Mouse (Mus musculus) heart, postnatal 0 days (tissue): ENCODE measurements around the gene Gpc3. TPM values are rescaled to one million over a fixed set of nuclear protein-coding genes. Genes with fewer than 3 reads are reported as not detected.

ENCODE experiments used
- ATAC-seq: fragments of 200-750 bp; cut with Nextera tagmentation; 2 replicates; pipeline ENCODE4 v1.8.0; 2017; ENCODE audit warnings: low read depth, moderate number of reproducible peaks, moderate library complexity; ENCODE audit not compliant: insufficient read depth
- DNase-seq: peaks from one replicate; pipeline ENCODE4 v3.0.0-alpha.2; 2016; ENCODE audit warnings: low spot score
- H3K27ac ChIP-seq: fragments of 300-500 bp; sonication (generic); 2 replicates; pipeline ENCODE4 v1.5.1; 2014; ENCODE audit warnings: low read depth, mild to moderate bottlenecking
- H3K27me3 ChIP-seq: fragments of 300-500 bp; sonication (generic); 2 replicates; pipeline ENCODE4 v1.6.1; 2014; ENCODE audit warnings: low read length, mixed read lengths; ENCODE audit not compliant: control insufficient read depth, insufficient read depth
- H3K36me3 ChIP-seq: fragments of 300-500 bp; sonication (generic); replicated peaks from 2 replicates; pipeline ENCODE4 v1.6.1; 2014; ENCODE audit warnings: low read length, mixed read lengths; ENCODE audit not compliant: control insufficient read depth, insufficient read depth
- H3K4me1 ChIP-seq: fragments of 300-500 bp; sonication (generic); 2 replicates; pipeline ENCODE4 v1.6.1; 2014; ENCODE audit warnings: antibody characterized with exemption; ENCODE audit not compliant: control insufficient read depth, insufficient read depth
- H3K4me2 ChIP-seq: fragments of 300-500 bp; sonication (generic); 2 replicates; pipeline ENCODE4 v1.6.1; 2014; ENCODE audit warnings: low read depth, mild to moderate bottlenecking, low read length, moderate library complexity
- H3K4me3 ChIP-seq: fragments of 300-500 bp; sonication (generic); 2 replicates; pipeline ENCODE4 v1.5.1; 2014; ENCODE audit warnings: low read depth, low read length
- H3K9ac ChIP-seq: fragments of 300-500 bp; sonication (generic); replicated peaks from 2 replicates; pipeline ENCODE4 v1.6.1; 2014; ENCODE audit warnings: low read depth, low read length, mixed read lengths
- H3K9me3 ChIP-seq: fragments of 300-500 bp; sonication (generic); replicated peaks from 2 replicates; pipeline ENCODE4 v1.6.1; 2016; ENCODE audit warnings: low read length; ENCODE audit not compliant: control insufficient read depth
- CTCF ChIP-seq: IDR thresholded peaks from 2 replicates; pipeline ENCODE4 v1.5.1; 2016; ENCODE audit warnings: antibody characterized with exemption, control low read depth, low read depth
- EP300 ChIP-seq: IDR thresholded peaks from 2 replicates; pipeline ENCODE4 v1.6.1; 2016; ENCODE audit warnings: antibody characterized with exemption, low read depth
- WGBS: fragments of 180-500 bp; shearing (Covaris S2); extraction: QIAGEN DNeasy Blood & Tissue Kit; methylation state at CpG from one replicate; pipeline ENCODE4 v1.1.7; 2014; 5-methylcytosine and 5-hydroxymethylcytosine counted together
- polyA plus RNA-seq: library from polyadenylated mRNA; unstranded; fragments of >200 nt; fragmentation: Nextera tagmentation; extraction: Ambion mirVana; gene quantifications from 2 replicates; pipeline ENCODE4 v1.2.1, GENCODE M21; 2015
- total RNA-seq: library from RNA; depleted of rRNA; stranded (reverse); fragments of >200 nt; gene quantifications from 2 replicates; pipeline ENCODE4 v1.2.3, GENCODE M21; 2014; ENCODE audit warnings: low replicate concordance

Gpc3 gene
- total and polyA plus RNA-seq, 2 experiments from 2014 or later, result 45.1 to 140 TPM

DNA sequence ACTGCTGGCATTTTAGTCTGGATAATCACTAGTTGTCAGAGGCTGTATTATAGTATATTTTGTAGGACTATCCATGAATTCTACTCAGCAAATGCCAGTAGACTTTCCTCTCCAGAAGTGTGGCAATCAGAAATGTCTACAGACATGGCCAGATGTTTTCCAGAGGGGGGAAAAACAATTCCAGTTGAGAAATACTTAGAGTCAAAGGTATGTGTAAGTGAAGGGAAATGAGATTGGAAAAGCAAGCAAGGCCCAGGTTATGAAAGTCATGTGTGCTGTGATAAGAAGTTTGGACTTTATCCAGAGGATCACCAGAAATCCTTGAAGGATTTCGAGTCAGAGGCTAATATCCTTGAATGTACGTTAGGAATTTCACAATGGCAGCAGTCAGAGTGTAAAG, 29.6 kb upstream of the Gpc3 start:
- no peaks in the 10 kb centered on the region for H3K4me1 ChIP-seq
- no peaks in the 10 kb centered on the region for H3K27me3 ChIP-seq
- no peak overlapping the region for H3K27ac ChIP-seq
- no peak for DNase-seq
- no peaks in the 10 kb centered on the region for H3K36me3 ChIP-seq
- no peak for TF ChIP-seq CTCF
- 27% methylated on average over 2 of the region's 2 CpGs for WGBS
- no peak overlapping the region for H3K4me2 ChIP-seq
- H3K9ac ChIP-seq, result no peak overlapping the region
- H3K9me3 ChIP-seq, result no peaks in the 10 kb centered on the region
- no peak overlapping the region for H3K4me3 ChIP-seq
- no peak for ATAC-seq

DNA sequence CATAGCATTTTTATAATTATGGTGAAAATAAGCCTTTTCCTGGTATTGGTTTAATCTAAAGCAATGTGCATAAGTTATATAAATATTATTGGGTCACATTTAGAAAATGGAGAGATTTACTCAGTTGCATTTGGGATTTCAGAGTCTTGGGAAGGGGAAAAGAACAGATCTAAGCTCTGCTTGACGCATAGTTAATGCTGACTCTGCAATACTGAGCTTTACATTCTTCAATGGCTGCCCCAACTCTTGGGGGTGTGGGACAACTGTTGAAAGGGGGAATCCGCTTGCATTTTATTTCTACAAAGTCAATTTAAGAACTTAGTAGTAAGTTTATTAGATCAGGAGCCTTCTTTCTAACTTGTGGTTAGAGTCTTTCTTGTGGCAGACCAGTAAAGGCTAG, 28.4 kb upstream of the Gpc3 start:
- Histone ChIP-seq H3K4me1 (no peaks in the 10 kb centered on the region), H3K27me3 (no peaks in the 10 kb centered on the region), H3K4me2 (no peak overlapping the region), H3K27ac (no peak overlapping the region), H3K36me3 (no peaks in the 10 kb centered on the region), H3K4me3 (no peak overlapping the region), H3K9ac (no peak overlapping the region), H3K9me3 (no peaks in the 10 kb centered on the region)
- no peak for DNase-seq
- ATAC-seq, result no peak
- no peak for TF ChIP-seq CTCF
- no peak for TF ChIP-seq EP300
- WGBS, result 84% methylated on average over 2 of the region's 2 CpGs

DNA sequence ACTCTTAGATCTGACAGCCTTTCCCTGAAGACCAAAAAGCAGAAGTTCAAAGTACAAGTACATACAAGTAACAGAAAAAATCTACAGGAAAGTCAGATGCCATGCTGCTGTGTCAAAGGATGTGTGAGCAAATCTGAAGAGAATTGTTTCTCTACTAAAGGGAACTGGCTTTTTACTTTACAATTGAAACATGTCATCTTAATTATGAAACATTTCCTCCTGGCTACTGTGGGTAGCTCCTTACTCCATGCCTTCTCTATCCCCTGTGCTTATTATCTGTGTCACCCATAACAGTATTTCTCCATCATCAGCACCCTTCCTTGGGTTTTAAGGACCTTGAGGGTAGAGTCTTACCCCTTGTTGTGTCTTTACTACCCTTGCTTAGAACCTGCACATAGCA, 23.7 kb upstream of the Gpc3 start:
- no peaks in the 10 kb centered on the region for H3K4me1 ChIP-seq
- TF ChIP-seq EP300 (no peak), CTCF (no peak)
- H3K9me3 ChIP-seq, result no peaks in the 10 kb centered on the region
- no peak overlapping the region for H3K9ac ChIP-seq
- H3K36me3 ChIP-seq, result no peaks in the 10 kb centered on the region
- no peak overlapping the region for H3K4me3 ChIP-seq
- DNase-seq (no peak), ATAC-seq (no peak)
- no peaks in the 10 kb centered on the region for H3K27me3 ChIP-seq
- H3K27ac ChIP-seq, result no peak overlapping the region
- no peak overlapping the region for H3K4me2 ChIP-seq

DNA sequence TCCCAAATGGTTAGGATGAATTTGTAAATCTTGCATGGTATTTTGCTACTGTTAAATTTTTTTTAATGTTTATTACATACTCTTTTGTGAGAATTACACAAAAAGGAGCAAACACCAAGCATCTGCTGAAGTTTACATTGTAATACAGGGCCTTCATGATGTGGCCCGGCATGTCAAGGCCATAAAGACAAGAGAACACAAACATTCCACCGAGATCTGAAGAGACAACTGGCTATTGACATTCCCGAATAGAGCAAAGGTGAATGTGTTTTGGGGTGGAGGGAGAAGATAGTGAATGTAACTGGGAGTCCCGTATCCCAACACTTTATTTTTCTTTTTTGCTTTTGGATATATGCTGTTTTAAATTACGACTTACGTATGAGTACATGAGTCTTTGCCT, 20.2 kb upstream of the Gpc3 start:
- no peak for TF ChIP-seq EP300
- TF ChIP-seq CTCF, result no peak
- Histone ChIP-seq H3K4me3 (no peak overlapping the region), H3K9ac (no peak overlapping the region), H3K27me3 (no peaks in the 10 kb centered on the region), H3K4me2 (no peak overlapping the region), H3K4me1 (no peaks in the 10 kb centered on the region), H3K27ac (no peak overlapping the region), H3K9me3 (no peaks in the 10 kb centered on the region), H3K36me3 (no peaks in the 10 kb centered on the region)
- 75% methylated on average over 6 of the region's 6 CpGs for WGBS
- DNase-seq, result no peak
- ATAC-seq, result no peak

DNA sequence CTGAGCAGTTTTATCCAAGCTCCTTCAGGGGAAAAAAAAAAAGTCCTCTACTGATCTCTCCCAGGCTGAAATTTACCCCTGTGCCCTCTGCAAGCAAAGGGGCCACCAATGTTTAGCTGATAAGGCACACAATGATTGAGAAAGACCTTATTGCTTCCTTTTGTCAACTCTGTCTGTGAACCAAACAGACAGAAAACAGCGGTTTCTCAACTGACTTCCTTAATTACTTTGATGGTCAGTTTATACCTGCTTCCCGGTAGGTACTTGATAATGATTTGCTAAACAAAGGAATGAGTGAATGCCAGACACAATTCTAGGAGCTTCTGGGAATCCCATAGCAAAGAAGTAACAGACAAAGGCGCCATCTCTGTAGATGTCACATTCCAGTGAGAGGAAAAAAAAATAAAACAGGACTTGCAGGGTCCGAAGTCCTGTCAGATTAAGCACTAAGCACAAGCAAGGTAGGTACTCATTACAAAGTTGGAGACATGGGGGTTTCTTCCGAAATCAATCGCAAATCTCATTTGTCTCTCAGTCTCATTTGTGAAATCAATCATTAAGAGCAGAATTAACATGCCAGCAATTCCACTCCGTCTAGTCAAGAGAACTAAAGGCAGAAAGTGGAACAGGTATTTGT, 19.1 kb upstream of the Gpc3 start:
- no peak for ATAC-seq

DNA sequence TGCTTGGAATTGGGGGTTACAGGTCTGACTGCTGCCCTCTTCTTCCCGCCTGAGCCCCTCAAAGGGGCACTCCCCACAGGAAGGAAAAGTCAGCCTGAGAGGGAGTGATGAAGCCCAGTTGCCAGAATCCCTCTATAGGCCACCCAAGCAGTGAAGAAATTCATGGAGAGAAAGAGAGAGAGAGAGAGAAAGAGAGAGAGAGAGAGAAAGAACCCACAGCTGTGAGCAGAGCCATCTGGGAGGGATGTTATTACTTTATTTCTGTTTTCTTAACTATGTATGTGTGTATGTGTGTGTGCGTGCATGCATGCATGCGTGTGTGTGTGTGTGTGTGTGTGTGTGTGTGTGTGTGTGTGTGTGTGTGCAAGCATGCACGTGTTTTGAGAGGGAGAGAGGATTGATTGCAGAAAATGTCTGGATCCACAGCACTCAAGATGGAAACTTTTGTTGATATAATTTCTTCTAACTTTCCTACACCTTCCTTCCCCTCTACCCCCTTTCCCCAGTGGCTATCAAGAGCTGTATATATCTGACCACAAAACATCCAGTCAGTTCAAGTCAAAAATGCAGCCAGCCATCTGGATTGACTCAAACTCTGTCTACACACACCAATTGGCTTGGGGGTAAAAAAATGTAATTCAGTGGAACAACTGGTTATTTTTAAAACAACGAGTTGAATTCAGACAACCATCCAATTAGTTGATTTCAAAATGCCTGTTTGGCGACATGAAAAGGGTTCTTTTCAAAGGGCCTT, 13.4 kb upstream of the Gpc3 start:
- no peaks in the 10 kb centered on the region for H3K4me1 ChIP-seq
- H3K27me3 ChIP-seq, result no peaks in the 10 kb centered on the region
- ATAC-seq (no peak), DNase-seq (no peak)
- 57% methylated on average over 6 of the region's 6 CpGs for WGBS
- H3K36me3 ChIP-seq, result no peaks in the 10 kb centered on the region
- TF ChIP-seq CTCF (no peak), EP300 (no peak)
- H3K9me3 ChIP-seq, result no peaks in the 10 kb centered on the region
- no peak overlapping the region for H3K9ac ChIP-seq
- H3K27ac ChIP-seq, result peak overlapping the region; percentile 11; the same call in 1 of the 2 replicates
- H3K4me3 ChIP-seq, result no peak overlapping the region
- H3K4me2 ChIP-seq, result no peak overlapping the region

More for the DNA sequence above, 19.1 kb upstream of the Gpc3 start:
- no peak overlapping the region for H3K9ac ChIP-seq
- H3K36me3 ChIP-seq, result no peaks in the 10 kb centered on the region
- TF ChIP-seq EP300, result no peak
- TF ChIP-seq CTCF, result no peak
- no peak for DNase-seq
- 41% methylated on average over 7 of the region's 7 CpGs for WGBS
- H3K4me1 ChIP-seq, result no peaks in the 10 kb centered on the region
- no peak overlapping the region for H3K27ac ChIP-seq
- no peak overlapping the region for H3K4me3 ChIP-seq
- no peaks in the 10 kb centered on the region for H3K9me3 ChIP-seq
- no peak overlapping the region for H3K4me2 ChIP-seq
- no peaks in the 10 kb centered on the region for H3K27me3 ChIP-seq
